Mouse (Mus musculus): ENCODE measurements around the gene Pigo.
A peak's percentile ranks its signal among the peaks of the same experiment; 100 is the strongest.

Gene Pigo

DNA sequence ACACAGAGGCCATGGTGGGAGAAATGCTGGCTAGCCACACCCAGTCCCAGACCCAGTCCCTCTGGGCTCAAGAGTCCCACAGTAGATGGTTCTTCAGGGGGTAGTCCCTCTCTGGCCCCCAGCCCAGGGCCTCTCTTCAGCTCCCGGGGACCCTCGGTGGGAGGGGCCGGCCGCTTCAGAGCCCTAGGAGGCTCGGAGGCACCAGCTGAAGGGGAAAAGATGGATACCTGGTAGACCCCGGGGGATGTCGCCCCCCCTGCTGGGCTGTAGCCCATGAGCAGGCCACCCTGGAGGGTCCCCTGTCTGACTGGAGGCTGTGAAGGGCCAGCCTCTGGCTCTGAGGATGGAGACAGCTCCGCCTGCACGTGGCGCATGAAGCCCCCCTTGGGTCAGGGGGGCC is 10.7 kb upstream of the Pigo start:
- no peak for DNase-seq

DNA sequence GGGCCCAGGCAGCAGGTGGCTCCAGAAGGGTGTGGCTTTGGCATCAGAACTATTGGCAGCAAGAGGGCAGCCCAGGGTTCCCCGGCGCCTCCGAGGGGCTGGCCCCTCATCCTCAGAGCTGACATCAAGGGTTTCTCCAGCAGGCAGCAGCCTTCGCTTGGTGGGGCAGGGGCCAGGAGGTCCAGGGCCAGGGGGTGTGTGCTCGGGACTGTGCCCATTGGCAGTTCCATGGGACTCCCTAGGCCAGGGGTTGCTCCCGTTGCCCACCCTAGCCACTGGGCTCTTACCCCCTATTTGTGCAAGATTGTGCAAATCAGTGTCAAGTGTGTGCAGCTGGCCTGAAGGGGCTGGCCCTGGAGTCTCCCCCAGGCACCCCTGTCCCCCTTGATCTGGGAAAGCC is 10.2 kb upstream of the Pigo start:
- no peak for DNase-seq

DNA sequence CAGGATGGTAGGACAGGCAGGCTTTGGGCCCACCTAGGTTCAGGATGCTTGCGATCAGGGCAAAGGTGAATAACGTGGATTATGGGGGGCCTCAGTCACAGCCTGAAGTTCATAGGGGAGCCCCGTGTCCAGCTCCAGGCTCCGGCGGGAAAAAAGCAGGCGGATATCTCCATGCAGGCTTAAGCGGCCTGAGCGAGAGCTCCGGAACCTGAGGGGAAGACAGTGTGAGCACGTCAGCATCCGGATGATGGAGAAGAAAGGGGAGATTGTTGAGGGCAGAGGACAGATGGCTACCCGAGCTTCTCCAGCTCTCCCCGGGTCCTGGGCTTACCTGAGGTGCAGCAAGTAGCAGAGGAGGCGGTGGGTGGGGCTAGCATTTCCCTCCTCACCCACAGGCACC is 7.9 kb upstream of the Pigo start:
- no peak for DNase-seq

DNA sequence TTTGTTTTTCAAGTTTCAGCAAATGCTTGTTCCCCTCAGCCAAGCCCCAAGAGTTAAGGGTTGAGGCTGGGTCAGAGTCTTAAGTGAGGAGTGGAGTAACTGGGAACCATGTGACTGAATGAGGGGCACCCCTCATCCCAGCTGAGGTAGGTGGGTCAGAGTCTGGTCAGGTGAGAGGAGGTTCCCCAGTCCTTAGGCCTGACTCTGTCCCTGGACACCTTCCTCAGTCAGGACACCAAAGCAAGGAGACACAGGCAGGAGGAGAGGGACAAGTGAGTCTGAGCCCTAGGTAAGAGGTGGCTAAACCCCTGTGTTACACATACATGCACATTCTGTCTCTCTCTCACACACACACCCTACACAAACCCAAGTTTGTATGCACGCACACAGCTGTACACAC is 6.9 kb upstream of the Pigo start:
- no peak for DNase-seq

DNA sequence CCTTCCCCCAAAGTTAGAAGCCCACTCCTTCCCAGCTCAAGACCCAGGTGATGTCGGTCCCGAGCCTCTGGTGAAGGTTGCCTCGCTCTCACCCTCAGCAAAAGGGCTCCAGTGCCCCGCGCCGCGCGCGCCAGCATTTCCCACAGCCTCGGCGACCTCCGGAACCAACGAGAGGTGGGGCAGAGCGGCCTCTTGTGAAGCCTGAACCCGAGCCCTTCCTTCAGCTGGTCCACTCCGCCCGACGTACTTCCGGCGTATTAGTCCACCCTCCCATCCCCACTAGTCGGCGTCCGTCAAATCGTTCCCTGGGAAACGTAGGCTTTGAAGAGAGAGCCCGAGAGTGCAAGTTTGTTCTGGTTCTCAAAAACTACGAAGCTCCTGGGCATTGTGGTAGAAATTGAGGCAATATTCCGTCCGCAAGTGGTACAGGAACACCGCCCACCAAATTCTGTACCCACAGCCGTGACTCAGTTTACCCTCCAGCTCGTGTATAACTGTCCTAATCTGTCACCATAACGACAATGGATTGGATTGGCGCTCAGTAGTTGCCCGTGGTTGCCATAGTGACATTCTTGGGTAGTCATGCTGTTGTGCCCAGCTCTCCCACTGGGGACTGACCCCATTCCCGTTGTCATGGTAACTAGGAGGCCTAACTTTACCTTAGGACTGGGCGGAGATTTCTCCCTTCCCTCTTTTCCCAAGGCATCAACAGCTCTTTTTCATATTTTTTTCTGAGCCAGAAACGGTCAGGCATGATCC is 5.8 kb upstream of the Pigo start, which contains the start of gene Stoml2:
Gene Stoml2 (minus strand): TSS at position 474 of the 759 bp plus-strand sequence.
- peak; percentile 96 for DNase-seq

DNA sequence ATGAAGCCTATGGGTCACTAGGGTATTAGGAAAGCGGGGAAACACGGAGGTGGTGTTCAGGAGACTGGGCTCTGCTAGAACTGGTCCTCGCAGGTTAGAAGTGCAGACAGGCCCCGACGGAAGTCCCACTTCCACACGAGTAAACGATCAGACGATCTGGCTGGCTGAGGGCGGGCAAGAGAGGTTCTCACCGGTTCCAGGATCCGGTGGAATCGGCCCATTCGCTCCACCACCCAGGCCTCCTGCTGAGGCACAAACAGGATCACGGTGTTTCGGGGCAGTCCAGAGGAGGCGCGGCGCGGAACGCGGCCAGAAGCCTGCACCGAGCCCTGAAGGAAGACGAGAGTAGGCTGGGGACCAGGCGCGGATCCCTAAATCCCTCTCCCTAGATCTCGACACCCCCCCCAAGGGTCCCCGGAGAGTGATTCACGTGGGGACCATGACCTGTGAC is 5.2 kb upstream of the Pigo start:
- no peak for DNase-seq

DNA sequence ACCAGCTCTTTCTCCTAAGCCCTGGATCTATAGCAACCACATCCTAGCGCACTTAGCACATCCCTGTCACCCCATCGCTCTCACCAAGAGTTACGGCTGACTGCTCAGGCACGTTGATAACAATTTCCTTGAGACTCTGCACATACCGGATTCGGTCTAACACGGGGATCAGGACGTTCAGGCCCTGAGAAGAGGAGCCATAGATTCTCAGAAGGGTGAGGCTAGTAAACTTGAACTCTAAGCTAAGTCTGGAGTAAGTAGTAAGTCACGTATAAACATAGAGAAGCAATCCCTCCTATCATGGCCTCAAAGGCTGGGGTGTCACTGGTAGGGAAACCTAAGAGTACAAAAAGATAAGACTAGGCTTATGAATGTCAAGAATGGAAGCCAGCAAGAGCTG is 4.7 kb upstream of the Pigo start:
- DNase-seq, result no peak

DNA sequence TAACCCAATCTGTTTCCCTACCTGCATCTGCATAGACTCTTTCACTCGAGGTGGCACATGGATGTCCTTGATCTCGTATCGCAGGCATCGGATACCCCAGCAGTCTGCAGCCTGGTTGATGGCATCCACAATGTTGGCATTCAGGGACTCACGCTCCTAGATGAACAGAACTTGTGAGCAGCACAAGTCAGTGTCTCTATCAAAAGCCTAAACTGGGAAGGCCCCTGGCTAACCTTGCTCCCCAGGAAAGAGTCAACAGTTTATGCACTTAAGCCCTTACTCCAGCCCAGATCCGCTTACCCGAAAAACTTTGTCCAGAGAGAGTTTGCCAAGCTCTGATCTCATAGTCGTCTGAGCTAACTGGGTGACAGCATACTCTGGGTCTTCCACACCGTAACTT is 4.1 kb upstream of the Pigo start:
- DNase-seq, result no peak

DNA sequence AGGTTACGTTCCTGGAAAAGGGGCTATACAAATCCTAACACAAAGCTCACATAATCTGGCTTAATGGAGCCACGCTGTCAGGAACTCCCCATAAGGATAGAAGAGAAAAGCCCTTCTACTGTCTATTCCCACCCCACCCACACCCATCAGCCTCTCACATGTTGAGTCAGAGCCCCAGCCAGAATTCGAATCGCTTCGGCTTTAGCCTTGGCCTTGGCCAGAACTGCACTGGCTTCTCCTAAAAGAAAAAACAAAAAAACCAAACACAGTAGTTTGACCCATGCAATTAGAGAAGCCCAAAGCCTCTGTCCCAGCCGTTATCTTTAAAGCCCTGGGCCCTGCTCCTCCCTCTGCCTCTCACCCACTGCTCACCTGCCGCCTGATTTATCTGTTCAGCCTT is 3.5 kb upstream of the Pigo start:
- DNase-seq, result no peak

DNA sequence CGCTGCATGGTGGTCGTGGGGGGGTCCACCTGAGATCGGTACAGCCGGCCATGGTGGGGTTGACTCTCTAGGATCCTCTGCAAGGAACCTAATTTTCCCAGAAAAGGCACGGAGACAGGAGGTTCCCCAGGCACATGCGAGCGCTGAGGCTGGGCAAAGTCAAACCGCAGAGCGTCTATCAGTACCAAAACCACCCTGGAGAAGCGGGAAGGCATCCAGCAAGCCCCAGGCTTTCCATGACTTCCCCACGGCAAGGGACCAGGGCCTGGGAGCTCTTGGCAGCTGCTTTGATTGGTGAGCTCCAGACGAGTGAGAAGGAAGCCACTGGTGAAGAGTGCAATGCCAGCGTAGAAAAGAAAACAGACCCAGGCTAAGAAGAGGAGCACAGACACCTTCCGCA is 946 bp downstream of the Pigo start:
- DNase-seq, result no peak

DNA sequence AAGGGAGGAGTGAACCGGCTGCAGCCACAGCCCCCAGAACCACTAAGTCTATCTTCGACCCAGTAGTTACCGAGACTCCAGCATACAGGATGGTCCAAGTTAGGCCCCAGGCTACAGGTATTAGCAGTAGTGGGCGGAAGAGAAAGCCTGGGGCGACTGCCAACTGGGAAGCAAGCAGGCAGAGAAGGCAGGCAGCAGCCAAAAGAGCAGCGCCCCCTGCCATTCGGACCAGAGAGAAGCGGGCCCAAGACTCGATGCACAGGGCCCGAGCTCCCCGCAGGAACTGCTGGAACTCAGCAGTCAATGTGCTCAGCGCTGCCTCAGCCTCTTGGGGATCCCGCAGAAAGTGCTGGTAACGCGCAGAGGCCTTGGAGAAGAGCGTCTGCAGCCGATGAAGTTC is 4.3 kb downstream of the Pigo start:
- DNase-seq, result no peak

DNA sequence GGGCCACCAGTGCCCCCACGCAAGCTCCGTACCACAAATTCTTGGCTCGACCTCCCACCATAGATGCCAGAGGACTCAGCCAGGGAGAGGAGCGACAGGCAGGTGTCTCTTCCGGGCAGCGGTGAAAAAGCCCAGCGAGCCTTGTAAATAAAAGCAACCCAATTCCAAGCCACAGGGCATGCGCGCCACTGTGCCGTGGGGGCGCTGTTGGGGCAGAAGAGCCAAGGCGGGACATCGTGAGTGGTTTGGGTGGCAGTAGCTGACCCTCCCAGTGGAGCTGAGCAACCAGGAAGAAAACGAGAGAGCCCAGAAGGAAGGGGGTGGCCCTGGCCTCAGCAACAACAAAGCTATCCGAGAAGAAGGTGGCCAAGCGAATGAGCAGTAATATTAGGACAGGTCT is 4.7 kb downstream of the Pigo start:
- no peak for DNase-seq

DNA sequence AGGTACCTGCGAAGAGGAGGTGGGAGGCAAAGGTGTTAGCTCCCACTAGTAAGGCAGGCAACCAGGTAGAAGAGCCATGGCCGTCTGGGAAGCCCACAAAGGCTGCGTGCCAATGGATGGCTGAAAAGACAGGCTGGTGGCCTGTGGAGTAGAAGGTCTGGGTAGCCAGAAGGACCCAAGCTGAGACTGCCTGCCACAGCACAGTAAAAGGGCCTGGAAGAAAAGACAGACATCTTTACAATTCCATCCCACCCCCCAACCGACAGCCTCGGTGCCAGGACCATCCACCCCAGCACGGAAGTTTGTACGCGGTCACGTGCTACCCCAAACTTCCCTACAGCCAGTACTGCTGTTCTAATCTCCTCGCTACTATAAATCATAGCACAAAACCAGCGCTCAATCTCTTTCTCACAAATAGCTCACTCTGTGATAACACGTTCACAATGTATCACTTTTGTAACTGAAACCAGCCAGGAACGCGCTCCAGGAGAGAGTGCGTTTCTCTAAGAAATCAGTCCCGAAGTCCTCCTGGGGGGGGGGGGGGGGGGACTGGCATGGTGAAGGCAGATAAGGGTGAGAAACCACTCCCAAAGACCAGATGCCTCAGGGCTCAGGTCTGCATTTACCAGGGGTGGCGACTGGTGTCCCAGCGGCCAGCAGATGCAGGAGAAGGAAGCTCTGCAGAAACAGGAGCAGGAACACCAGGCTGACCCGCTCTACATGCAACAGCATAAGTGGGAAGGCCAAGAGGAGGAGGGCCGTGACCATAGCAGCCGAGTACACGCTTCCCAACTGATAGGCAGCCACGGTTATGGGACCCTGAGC is 5.8 kb downstream of the Pigo start:
- no peak for DNase-seq

DNA sequence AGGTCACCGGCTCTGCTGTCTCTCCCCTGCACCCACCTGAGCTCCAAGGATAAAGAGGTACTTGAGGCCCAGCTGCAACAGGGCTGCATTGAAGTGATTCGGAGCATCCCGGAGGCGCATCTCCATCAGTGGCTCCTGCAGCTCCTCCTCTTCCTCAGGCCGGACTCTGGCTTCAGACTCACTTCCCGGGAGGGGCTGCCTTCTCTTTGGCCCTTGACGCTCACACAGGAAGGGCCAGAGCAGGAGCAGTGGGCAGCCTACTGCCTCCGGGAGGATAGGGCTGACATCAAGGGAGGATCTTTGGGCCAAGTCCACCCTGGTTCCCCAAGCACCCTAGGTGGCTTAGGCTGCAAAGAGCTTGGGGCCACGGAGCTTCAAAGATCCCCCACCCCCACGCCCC is 6.4 kb downstream of the Pigo start:
- no peak for DNase-seq

DNA sequence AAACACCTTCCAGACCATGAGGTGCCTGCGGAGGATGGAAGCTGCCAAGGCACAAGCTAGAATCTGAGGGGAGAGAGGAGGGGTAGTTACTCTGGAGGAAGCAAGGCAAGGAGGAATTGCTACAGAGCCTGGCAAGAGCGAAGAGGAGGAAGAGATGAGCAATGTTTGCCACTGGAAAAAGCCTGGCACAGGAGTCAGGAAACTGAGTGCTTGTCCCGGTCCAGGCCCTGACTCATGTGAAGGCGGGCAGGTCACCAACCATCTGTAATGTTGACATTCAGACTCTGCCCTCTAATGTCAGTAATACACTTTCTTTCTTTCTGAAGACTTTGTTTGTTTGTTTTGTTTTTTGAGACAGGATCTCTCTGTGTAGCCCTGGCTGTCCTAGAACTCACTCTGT is 7.5 kb downstream of the Pigo start:
- DNase-seq, result no peak

DNA sequence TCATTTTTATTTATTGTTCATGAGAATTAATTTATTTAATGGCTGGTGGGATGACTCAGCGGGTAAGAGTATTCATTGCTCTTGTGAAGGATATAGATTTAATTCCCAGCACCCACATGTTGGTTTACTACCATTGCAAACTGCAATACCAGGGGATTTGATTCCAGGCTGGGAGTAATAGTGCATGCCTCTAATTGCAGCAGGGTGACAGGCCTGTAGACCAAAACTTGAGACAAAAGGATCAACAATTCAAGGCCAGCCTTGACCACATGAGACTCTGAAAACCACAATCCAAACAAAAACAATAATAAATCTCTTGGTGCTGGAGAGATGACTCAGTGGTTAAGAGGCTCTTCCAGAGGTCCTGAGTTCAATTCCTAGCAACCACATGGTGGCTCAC is 13.5 kb downstream of the Pigo start:
- peak; percentile 28 for DNase-seq

DNA sequence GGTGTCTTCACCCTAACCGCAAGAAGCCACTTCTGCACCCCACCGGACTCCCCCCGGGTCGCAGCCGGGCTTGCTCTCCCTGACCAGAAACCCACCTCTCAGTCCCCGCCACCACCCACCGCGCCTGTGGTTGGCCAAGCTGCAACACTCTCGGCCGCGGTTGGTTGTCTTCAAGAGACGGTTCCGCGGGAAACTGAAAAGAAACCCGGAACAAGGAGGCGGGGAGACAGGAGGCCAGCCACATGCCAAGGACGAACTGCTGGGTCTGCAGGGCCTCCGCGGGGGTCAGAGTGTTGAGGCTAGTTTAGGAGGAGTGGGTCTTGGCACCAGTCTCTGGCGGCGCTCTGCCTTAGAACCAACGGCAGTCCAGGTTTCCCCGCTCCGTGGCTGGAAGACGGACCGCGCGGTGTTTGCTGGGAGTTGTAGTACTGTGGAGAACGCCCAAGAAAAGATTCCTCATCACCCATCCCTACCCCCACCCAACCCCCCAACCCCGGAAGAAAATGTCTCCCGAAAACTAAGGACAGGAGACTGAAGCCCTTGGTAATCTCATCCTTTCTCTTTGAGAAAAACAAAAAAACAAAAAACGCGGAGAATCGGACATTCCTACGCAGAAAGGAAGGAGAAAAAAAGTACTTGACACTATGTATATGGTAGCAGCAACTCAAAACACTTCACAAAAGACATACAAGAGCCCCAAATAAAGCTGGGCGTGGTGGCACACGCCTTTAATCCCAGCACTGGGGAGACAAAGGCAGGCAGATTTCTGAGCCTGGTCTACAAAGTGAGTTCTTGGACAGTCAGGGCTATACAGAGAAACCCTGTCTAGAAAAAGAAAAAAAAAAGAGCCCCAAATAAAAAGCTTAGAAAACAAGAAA is 15.2 kb downstream of the Pigo start, which contains the start of gene Fancg:
Gene Fancg (minus strand): TSS at position 346 of the 878 bp plus-strand sequence.
- peak; percentile 81 for DNase-seq

DNA sequence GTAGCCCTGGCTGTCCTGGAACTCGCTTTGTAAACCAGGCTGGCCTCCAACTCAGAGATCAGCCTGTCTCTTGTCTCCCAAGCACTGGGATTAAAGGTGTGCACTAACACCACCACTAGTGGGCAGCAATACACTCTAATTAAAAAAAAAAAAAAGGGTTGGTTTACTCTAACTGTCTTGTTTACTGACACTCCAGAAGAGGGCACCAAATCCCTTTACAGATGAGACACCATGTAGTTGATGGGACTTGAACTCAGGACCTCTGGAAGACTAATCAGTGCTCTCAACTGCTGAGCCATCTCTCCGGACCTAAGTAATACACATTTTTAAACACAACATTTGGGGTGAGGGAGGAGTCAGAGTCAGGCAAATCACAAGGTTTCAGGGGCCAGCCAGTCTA is 19.9 kb downstream of the Pigo start:
- DNase-seq, result no peak

DNA sequence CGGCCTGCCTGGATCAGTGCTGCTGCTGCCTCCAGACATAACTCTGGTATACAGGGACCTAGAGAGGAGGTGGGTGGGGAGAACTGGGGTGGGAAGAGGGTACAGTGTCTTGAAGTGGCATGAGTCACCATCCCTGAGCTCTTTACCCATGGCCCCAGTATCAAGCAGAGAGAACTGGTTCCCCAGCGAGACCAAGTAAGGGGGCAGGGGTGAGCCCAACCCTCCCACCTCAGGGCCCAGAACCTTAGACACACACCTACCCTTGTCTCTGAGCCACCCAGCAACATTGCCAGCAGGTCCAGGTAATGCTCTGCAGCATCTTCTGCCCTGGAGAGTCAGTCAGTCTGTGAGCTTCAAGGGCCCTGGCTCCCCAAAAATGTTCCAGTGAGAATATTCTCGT is 20.7 kb downstream of the Pigo start:
- DNase-seq, result no peak

DNA sequence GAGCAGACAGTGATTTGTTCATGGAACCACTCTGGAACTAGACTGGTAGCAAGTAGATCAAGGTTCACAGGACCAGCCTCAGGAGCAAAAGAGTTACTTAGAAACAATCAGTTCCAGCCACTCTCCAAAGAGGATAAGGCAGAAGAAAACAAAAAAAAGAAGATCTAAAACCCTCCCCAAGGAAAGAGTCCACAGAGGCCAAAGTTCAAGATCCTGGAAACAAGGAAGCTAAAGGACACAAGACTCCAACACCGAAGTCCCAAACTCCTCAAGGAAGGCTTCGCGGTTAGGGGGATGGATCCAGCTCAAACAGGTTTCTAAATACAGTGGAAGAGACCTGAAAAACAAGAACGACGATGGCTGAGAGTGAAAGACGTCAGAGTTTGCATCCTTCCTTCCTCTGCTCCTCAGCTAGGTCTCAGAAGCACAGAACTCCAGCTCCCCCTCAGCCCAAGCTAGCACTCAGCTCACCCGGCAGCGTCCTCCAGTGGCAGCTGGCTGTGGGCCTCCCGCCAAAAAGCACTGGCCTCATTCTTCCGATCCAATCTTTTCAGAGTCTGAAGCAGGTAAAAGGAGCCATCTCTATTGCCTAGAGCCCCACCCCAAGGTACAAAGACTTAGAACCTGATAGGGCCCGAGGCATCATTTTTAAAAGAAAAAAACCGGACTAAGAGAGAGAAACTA is 22.7 kb downstream of the Pigo start:
- no peak for DNase-seq

DNA sequence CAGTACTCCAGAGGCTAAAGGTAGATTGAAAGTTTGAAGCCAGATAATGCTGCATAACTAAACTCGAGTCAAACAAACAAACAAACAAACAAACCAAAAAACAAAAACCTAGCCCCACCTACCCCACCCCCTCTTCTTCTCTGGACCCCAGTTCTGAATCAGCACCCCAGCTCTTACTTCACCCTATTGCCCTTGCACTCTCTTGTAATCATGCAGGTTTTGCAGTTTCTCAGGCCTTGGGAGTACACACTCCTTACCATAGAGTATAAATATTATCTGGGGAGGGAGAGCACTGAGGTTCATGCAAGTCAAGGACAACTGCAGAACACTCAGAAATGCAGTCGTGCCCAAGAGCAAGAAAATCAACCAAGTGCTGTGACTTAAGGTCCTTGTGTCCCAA is 24.3 kb downstream of the Pigo start:
- no peak for DNase-seq

DNA sequence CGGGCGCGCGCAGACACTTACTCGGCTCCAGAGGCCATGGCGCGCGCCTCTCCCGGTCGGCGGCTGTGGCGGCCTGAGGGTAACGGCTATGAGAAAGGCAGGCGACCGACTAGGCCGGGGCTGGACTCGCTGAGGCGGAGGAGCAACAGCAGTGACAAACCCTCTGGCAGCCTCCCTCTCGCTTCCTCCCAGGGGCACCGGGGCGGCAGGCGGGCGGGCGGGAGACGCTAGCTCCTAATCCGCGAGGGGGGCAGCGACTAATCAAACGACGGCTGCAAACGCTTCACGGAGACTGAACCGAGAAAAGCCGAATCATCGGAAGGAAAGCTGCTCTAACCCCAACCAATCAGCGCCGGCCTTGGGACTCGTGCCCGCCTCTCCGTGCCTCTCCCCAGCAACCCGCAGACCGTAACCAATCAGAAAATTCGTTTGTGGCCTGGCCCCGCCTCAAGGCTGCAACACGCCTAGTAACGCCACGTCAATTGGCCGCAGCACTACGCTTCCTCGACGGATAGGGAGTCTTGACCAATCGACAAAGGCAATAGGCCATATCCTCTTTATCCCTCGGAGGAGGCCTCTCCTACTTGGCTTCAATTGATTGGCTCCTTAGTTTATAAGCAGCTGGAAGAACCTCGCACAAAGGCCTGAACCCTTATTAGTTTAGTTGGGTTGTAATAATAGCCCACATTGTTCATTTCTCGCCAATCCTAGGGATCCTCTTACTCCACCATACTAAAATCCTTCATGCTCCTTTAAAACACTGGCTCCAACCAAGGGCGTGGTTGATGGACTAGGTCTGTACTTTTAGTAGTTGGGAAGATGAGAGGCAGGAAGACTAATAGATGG is 25.3 kb downstream of the Pigo start, which contains the start of gene Vcp:
Gene Vcp (minus strand): TSS at position 367 of the 846 bp plus-strand sequence.
- peak; percentile 99 for DNase-seq
